Mouse (Mus musculus): ENCODE data around the gene Duoxa2.

DNA sequence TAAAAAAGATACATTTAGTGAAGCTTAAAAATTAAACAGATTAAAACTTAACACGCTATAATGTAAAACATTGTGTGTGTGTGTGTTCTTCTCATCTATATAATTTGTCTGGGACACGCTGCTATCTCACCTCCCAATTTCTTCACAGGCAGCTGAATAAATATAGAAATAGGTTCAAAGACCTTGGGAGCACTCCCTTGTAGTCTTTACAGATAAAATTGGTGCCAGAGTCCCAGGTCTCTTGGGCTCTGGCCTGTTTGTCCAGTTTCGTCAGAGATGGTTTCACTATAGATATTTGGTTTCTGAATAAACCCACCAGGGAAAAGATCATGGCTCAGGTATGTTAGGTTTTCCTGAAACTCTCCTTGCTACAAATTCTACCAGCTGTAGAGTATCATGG is 19.9 kb upstream of the Duoxa2 start:
- TF ChIP-seq CTCF (IDR thresholded peaks at IDR 0.05; ENCODE audit: control insufficient read depth, insufficient read depth, insufficient replicate concordance, low read depth, low read length): no peak
- TF ChIP-seq POLR2A (IDR thresholded peaks at IDR 0.05; ENCODE audit: control insufficient read depth, low read depth, low read length): no peak
